Mouse (Mus musculus) bone marrow macrophage, adult 2 months (primary cell): Measurements from ENCODE around the gene Eri3.

Experiments used
- CTCF ChIP-seq: IDR thresholded peaks from 2 replicates; pipeline ENCODE4 v1.5.1; 2012; ENCODE audit warnings: low read depth, mild to moderate bottlenecking, low read length, moderate library complexity
- POLR2A ChIP-seq: IDR thresholded peaks from 2 replicates; pipeline ENCODE4 v1.6.1; 2012; ENCODE audit warnings: mild to moderate bottlenecking, low read depth, low read length, borderline replicate concordance

DNA sequence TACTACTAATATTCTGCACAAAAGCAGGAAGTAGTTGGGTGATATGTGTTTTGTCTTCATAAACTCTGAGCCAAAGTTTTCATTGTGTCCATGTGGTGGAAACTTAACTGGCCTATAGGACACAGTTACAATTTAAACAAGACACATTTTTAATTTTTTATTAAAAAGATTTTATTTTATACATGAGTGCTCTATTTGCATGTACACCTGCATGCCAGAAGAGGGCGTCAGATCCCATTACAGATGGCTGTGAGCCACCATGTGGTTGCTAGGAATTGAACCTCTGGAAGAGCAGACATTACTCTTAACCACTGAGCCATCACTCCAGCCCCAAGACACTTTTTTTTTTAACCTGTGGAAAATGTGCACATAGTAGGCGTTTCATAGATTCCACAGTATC, 5.3 kb downstream of the Eri3 start:
- TF ChIP-seq CTCF (no peak), POLR2A (no peak)
